In the genomic region with DNA sequence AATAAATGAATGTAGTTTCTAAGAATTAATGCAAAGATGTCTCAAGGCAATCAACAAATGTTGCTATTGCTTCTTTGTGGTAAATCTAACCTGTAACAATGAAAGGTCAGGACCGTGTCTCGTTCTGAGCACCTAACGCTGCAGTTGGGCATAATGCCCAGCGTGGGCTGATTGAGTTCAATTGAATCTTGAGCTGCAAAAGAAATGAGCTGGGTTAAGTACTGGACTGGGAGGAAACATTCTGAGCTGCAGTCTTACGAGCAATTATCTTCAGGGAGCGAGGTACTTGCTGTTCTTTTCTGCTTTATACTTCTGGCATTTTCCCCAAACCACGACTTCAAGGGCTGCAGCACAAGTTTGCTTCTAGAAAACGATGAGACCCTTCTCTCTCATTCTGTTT, we compare ENCODE assay signal across 29 mouse cellular contexts. TPM values are rescaled to one million over a fixed set of nuclear protein-coding genes. Genes with fewer than 3 reads are reported as not detected.
DNase-seq lines count a peak whose midpoint lies in the region; ATAC-seq and TF ChIP-seq lines count a peak whose summit lies in the region.
"Had no signal": no experiment of that assay in that cellular context is flagged by ENCODE, and none has a peak within 500 bp of the region (broad histone marks: within the 10 kb centered on the region; RNA-seq: fewer than 3 reads in every experiment).

No protein-coding gene starts in this region.

- no peak overlapping the region for H3K4me3 ChIP-seq in kidney, embryonic 16.5 days (ENCODE audit: low read length)
- H3K4me3 ChIP-seq in small intestine, adult 2 months (ENCODE audit: low read depth, low read length): no peak overlapping the region
- H3K4me3 ChIP-seq in lung, adult 2 months (replicated peaks; ENCODE audit: extremely low read depth, low read depth, low read length): no peak overlapping the region
- H3K4me3 ChIP-seq: embryonic facial prominence, embryonic 15.5 days; hindbrain, embryonic 15.5 days; limb, embryonic 15.5 days; stomach, embryonic 15.5 days had no signal

- TF ChIP-seq CTCF in small intestine, adult 2 months (IDR thresholded peaks at IDR 0.05; ENCODE audit: extremely low read depth, insufficient read length, insufficient replicate concordance, low read depth, low read length): no peak
- no peak for TF ChIP-seq CTCF in lung, adult 2 months (IDR thresholded peaks at IDR 0.05; ENCODE audit: insufficient read depth, low read length)

- no peaks in the 10 kb centered on the region for H3K36me3 ChIP-seq in kidney, embryonic 16.5 days (ENCODE audit: insufficient read depth, low read length)
- H3K36me3 ChIP-seq in small intestine, adult 2 months (ENCODE audit: control insufficient read depth, insufficient read depth, low read length): no peaks in the 10 kb centered on the region
- H3K36me3 ChIP-seq: embryonic facial prominence, embryonic 15.5 days; hindbrain, embryonic 15.5 days; limb, embryonic 15.5 days; stomach, embryonic 15.5 days had no signal

- H3K27ac ChIP-seq in kidney, embryonic 16.5 days (ENCODE audit: low read length): no peak overlapping the region
- peak overlapping the region; percentile 86 for H3K27ac ChIP-seq in small intestine, adult 2 months (ENCODE audit: insufficient read depth, low read depth, low read length)
- H3K27ac ChIP-seq: embryonic facial prominence, embryonic 15.5 days; hindbrain, embryonic 15.5 days; limb, embryonic 15.5 days; macrophage; stomach, embryonic 15.5 days had no signal

- H3K27me3 ChIP-seq in kidney, embryonic 16.5 days (ENCODE audit: insufficient read depth, low read length): no peaks in the 10 kb centered on the region
- H3K27me3 ChIP-seq in small intestine, adult 2 months (ENCODE audit: control insufficient read depth, insufficient read depth, low read length): no peaks in the 10 kb centered on the region
- H3K27me3 ChIP-seq: embryonic facial prominence, embryonic 15.5 days; hindbrain, embryonic 15.5 days; limb, embryonic 15.5 days; Patski; stomach, embryonic 15.5 days had no signal

- 0 out of 2 replicates have a peak, but pooled peaks cover 10% of the 10 kb centered on the region for H3K4me1 ChIP-seq in kidney, embryonic 16.5 days (ENCODE audit: insufficient read depth, low read length)
- peaks cover 11% of the 10 kb centered on the region for H3K4me1 ChIP-seq in small intestine, adult 2 months (ENCODE audit: control insufficient read depth, insufficient read depth, insufficient read length, low read length)
- H3K4me1 ChIP-seq in lung, adult 2 months (ENCODE audit: control insufficient read depth, insufficient read depth, low read length): no peaks in the 10 kb centered on the region
- H3K4me1 ChIP-seq: embryonic facial prominence, embryonic 15.5 days; hindbrain, embryonic 15.5 days; stomach, embryonic 15.5 days had no signal

- H3K9ac ChIP-seq in kidney, embryonic 16.5 days (replicated peaks; ENCODE audit: low read length): no peak overlapping the region
- H3K9ac ChIP-seq: embryonic facial prominence, embryonic 15.5 days; hindbrain, embryonic 15.5 days; limb, embryonic 15.5 days; stomach, embryonic 15.5 days had no signal

- H3K9me3 ChIP-seq in kidney, embryonic 16.5 days (ENCODE audit: low read length): no peaks in the 10 kb centered on the region; the same call in 1 of the 2 replicates
- H3K9me3 ChIP-seq: embryonic facial prominence, embryonic 15.5 days; hindbrain, embryonic 15.5 days; limb, embryonic 15.5 days; stomach, embryonic 15.5 days had no signal

- 85% methylated on average over 8 of the region's 8 CpGs for WGBS in kidney, embryonic 16.5 days
- WGBS in small intestine, adult 2 months: 45% methylated on average over 8 of the region's 8 CpGs
- WGBS in lung, adult 2 months: 66% methylated on average over 8 of the region's 8 CpGs

- peak; percentile 30 to 56 for DNase-seq in adrenal gland, adult (ENCODE audit: inconsistent age in 2 of 2, low spot score in 1 of 2)
- no peak for DNase-seq in adrenal gland, postnatal 4 days (ENCODE audit: low spot score in 2 of 2)
- DNase-seq in kidney, adult 9 months: peak; percentile 22
- DNase-seq in fat pad, adult 2 months (ENCODE audit: extremely low read depth, low read depth, low spot score): peak; percentile 76
- DNase-seq in lung, adult 2 months: no peak
- no peak for DNase-seq in gastrocnemius, adult 8-10 months (ENCODE audit: low spot score in 2 of 2)
- DNase-seq: adrenal gland, postnatal 10 days; cerebellum, adult 18-20 months; cerebellum, postnatal 25 days; gastrocnemius, postnatal 14 days; heart, postnatal 4 days had no signal

- TF ChIP-seq POLR2A in small intestine, adult 2 months (IDR thresholded peaks at IDR 0.05; ENCODE audit: low read depth, low read length): no peak
- no peak for TF ChIP-seq POLR2A in lung, adult 2 months (IDR thresholded peaks at IDR 0.05; ENCODE audit: borderline replicate concordance, extremely low read depth, low read depth, low read length)

- ATAC-seq in kidney, embryonic 16.5 days (ENCODE audit: low FRiP score, low TSS enrichment): no peak
- ATAC-seq: Patski had no signal

- H3K4me2 ChIP-seq in kidney, embryonic 16.5 days (replicated peaks; ENCODE audit: low read depth, low read length): no peak overlapping the region
- H3K4me2 ChIP-seq: embryonic facial prominence, embryonic 15.5 days; hindbrain, embryonic 15.5 days; limb, embryonic 15.5 days; midbrain, embryonic 11.5 days; stomach, embryonic 15.5 days had no signal

RNA-seq across cellular contexts. Expression of a gene that starts 38.0 kb away (rescaled TPM):
- total RNA-seq in adrenal gland, postnatal 4 days (2021): under 1 TPM in 1 of 2 experiments, not detected in 1; 0.25 TPM
- not detected in 2 replicates for polyA plus RNA-seq in kidney, embryonic 16.5 days (2015; fragmentation: Nextera tagmentation; extraction: Ambion mirVana)
- 0.70 TPM in 1 of 2 replicates, not detected in the other for polyA plus RNA-seq in small intestine, adult 2 months (2012; rRNA removed)
- polyA plus RNA-seq in lung, adult 2 months (2012; rRNA removed): 2.9 TPM in 1 of 2 replicates, not detected in the other
- not detected for total RNA-seq in gastrocnemius, adult 8-10 months (2022)
- total RNA-seq: gastrocnemius, postnatal 14 days; heart, adult 18-20 months; heart, postnatal 4 days; layer of hippocampus, adult 8-10 months; left cerebral cortex, adult 18-20 months; left cerebral cortex, postnatal 36 days; monocyte, adult 5-6 weeks had no signal
- polyA plus RNA-seq: forebrain, embryonic 11.5 days; heart, embryonic 14.5 days; hindbrain, embryonic 15.5 days; lung, embryonic 16.5 days; macrophage; midbrain, embryonic 11.5 days; neural tube, embryonic 11.5 days; Patski had no signal

RNA-seq across cellular contexts. Expression of a gene that starts 47.7 kb away (rescaled TPM):
- 10 to 100 TPM in 1 of 2 experiments, under 1 TPM in 1; 0.95 to 46.8 TPM for total RNA-seq in adrenal gland, postnatal 4 days (2021)
- polyA plus RNA-seq in kidney, embryonic 16.5 days (2015; fragmentation: Nextera tagmentation; extraction: Ambion mirVana): not detected in 2 replicates
- polyA plus RNA-seq in small intestine, adult 2 months (2012; rRNA removed): 30.9 and 73.0 TPM in 2 replicates
- 0.12 and 0.72 TPM in 2 replicates for polyA plus RNA-seq in lung, adult 2 months (2012; rRNA removed)
- total RNA-seq in gastrocnemius, adult 8-10 months (2022): under 1 TPM in 1 of 4 experiments, not detected in 3; 0.40 TPM
- total RNA-seq: gastrocnemius, postnatal 14 days; heart, adult 18-20 months; heart, postnatal 4 days; layer of hippocampus, adult 8-10 months; left cerebral cortex, adult 18-20 months; left cerebral cortex, postnatal 36 days; monocyte, adult 5-6 weeks had no signal
- polyA plus RNA-seq: embryonic facial prominence, embryonic 15.5 days; forebrain, embryonic 11.5 days; heart, embryonic 14.5 days; hindbrain, embryonic 15.5 days; limb, embryonic 15.5 days; lung, embryonic 16.5 days; macrophage; midbrain, embryonic 11.5 days; neural tube, embryonic 11.5 days; Patski had no signal

Comparison
In these comparisons a context has a peak if more than half of its experiments do, and no peak if none do; other contexts are left out.
1. DNase-seq: peak in adrenal gland, adult (2 of 2), kidney, adult 9 months (single experiment) and fat pad, adult 2 months (single experiment); none in adrenal gland, postnatal 4 days (0 of 2), lung, adult 2 months (single experiment) and gastrocnemius, adult 8-10 months (0 of 2).
2. RNA of a gene that starts 47.7 kb away (polyA plus RNA-seq): 30.9 to 73.0 TPM in small intestine, adult 2 months; 0.12 to 0.72 TPM in lung, adult 2 months and not detected in kidney, embryonic 16.5 days; every median in the first group is over 10 times any median in the second.